Mouse (Mus musculus): ENCODE data around the gene Serbp1. TPM values are rescaled to one million over a fixed set of nuclear protein-coding genes. Genes with fewer than 3 reads are reported as not detected.
A peak's percentile ranks its signal among the peaks of the same experiment; 100 is the strongest.

Serbp1 gene
- total and polyA plus RNA-seq, 2 experiments from 2014 or later = 166 to 297 TPM

DNA sequence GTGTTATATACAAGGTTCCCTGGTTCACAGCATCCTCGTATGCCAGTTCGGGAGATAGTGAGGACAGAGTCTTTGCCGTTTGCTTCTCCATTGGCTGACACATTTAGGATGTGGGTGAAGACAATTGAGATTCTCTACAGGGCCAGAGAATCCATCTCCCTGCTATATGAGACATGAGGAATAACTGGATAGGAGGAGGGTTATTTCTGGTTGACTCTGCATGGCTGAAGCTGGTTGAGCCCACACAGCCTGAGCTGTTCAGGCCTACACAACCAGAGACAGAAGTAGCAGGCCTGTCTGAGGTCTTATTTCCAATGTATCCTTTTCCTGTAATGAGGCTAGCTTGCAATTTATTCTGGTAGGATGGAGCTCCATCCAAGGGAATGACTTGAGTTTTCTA is 3.3 kb downstream of the Serbp1 start:
- H3K4me2 ChIP-seq (ENCODE audit: low read depth, low read length, poor library complexity, severe bottlenecking) = no peak overlapping the region
- H3K4me3 ChIP-seq (ENCODE audit: low read depth, low read length) = no peak overlapping the region
- no peak overlapping the region for H3K9ac ChIP-seq (replicated peaks; ENCODE audit: low read length, poor library complexity, severe bottlenecking)
- no peaks in the 10 kb centered on the region for H3K27me3 ChIP-seq (ENCODE audit: insufficient read depth, low read length)
- no peak overlapping the region for H3K27ac ChIP-seq (ENCODE audit: low read depth, low read length)
- no peaks in the 10 kb centered on the region for H3K36me3 ChIP-seq (ENCODE audit: insufficient read depth, low read length)
- DNase-seq (ENCODE audit: low spot score) = no peak
- ATAC-seq (ENCODE audit: low FRiP score) = no peak
- TF ChIP-seq CTCF (IDR thresholded peaks at IDR 0.05) = no peak
- no peaks in the 10 kb centered on the region for H3K4me1 ChIP-seq (ENCODE audit: insufficient read depth, low read length)
- 96% methylated on average over 3 of the region's 3 CpGs for WGBS
- H3K9me3 ChIP-seq (ENCODE audit: low read length) = no peaks in the 10 kb centered on the region

- Histone ChIP-seq H3K4me3 (ENCODE audit: low read depth, low read length) (no peak overlapping the region), H3K27me3 (ENCODE audit: insufficient read depth, low read length) (no peaks in the 10 kb centered on the region), H3K4me1 (ENCODE audit: insufficient read depth, low read length) (no peaks in the 10 kb centered on the region), H3K27ac (ENCODE audit: low read depth, low read length) (no peak overlapping the region), H3K9ac (replicated peaks; ENCODE audit: low read length, poor library complexity, severe bottlenecking) (no peak overlapping the region), H3K4me2 (ENCODE audit: low read depth, low read length, poor library complexity, severe bottlenecking) (no peak overlapping the region), H3K9me3 (ENCODE audit: low read length) (no peaks in the 10 kb centered on the region), H3K36me3 (ENCODE audit: insufficient read depth, low read length) (no peaks in the 10 kb centered on the region)
- TF ChIP-seq CTCF (IDR thresholded peaks at IDR 0.05) = no peak
- 95% methylated on average over 7 of the region's 7 CpGs for WGBS
- no peak for DNase-seq (ENCODE audit: low spot score)
- no peak for ATAC-seq (ENCODE audit: low FRiP score)
Measured at GRCm38 (mm10) chr6:67243765-67244420, 5.9 kb downstream of the Serbp1 start.

DNA sequence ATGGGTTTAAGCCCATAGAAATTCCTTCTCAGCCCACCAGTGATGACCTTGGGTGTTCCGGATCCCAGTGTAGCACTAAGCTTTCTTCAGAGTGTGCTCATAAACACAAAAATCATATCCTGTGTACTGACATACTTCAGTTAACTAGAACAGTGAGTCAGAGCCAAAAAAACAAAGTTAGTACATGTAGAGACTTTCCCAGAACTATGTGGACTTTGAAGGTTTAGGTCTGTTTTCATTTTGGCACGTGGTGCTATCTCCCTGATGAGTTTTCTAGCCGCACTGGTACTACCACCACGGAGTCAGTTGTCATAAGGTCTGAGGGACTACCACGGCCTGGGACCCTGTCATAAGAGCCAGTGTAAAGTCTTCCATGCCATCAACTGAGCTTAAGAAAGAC is 6.5 kb downstream of the Serbp1 start:
- Histone ChIP-seq H3K27ac (ENCODE audit: low read depth, low read length) (no peak overlapping the region), H3K4me3 (ENCODE audit: low read depth, low read length) (no peak overlapping the region), H3K9ac (replicated peaks; ENCODE audit: low read length, poor library complexity, severe bottlenecking) (no peak overlapping the region), H3K9me3 (ENCODE audit: low read length) (no peaks in the 10 kb centered on the region), H3K27me3 (ENCODE audit: insufficient read depth, low read length) (no peaks in the 10 kb centered on the region), H3K4me1 (ENCODE audit: insufficient read depth, low read length) (no peaks in the 10 kb centered on the region), H3K4me2 (ENCODE audit: low read depth, low read length, poor library complexity, severe bottlenecking) (no peak overlapping the region), H3K36me3 (ENCODE audit: insufficient read depth, low read length) (no peaks in the 10 kb centered on the region)
- WGBS = 86% methylated on average over 5 of the region's 5 CpGs
- DNase-seq (ENCODE audit: low spot score) = no peak
- ATAC-seq (ENCODE audit: low FRiP score) = no peak
- TF ChIP-seq CTCF (IDR thresholded peaks at IDR 0.05) = no peak

DNA sequence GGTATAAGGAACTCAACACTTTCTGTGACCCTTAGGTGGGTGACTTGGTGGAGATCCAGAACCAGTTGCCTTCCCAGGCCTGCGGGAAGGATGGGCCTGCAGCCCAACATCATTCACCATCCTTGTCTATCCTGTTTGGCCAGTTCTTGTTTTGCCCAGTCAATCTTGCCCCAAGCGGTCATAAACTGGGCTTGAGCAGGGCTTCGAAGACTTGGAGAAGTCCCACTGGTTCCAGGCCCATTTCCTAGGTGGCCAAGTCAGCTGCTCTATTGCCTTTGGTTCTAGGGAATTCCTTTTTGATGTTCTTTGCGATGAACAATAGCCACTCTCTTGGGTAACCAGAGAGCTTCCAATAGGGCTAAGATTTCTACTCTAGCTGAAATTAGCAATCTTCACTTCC is 13.1 kb downstream of the Serbp1 start:
- ATAC-seq (ENCODE audit: low FRiP score) = no peak
- Histone ChIP-seq H3K27ac (ENCODE audit: low read depth, low read length) (no peak overlapping the region), H3K27me3 (ENCODE audit: insufficient read depth, low read length) (no peaks in the 10 kb centered on the region), H3K36me3 (ENCODE audit: insufficient read depth, low read length) (no peaks in the 10 kb centered on the region), H3K4me2 (ENCODE audit: low read depth, low read length, poor library complexity, severe bottlenecking) (no peak overlapping the region), H3K9me3 (ENCODE audit: low read length) (no peaks in the 10 kb centered on the region), H3K9ac (replicated peaks; ENCODE audit: low read length, poor library complexity, severe bottlenecking) (no peak overlapping the region), H3K4me3 (ENCODE audit: low read depth, low read length) (no peak overlapping the region), H3K4me1 (ENCODE audit: insufficient read depth, low read length) (no peaks in the 10 kb centered on the region)
- no peak for TF ChIP-seq CTCF (IDR thresholded peaks at IDR 0.05)
- DNase-seq (ENCODE audit: low spot score) = no peak
- WGBS = 95% methylated on average over 4 of the region's 4 CpGs

- Histone ChIP-seq H3K27me3 (ENCODE audit: insufficient read depth, low read length) (no peaks in the 10 kb centered on the region), H3K27ac (ENCODE audit: low read depth, low read length) (no peak overlapping the region), H3K4me1 (ENCODE audit: insufficient read depth, low read length) (peaks cover 4% of the 10 kb centered on the region; the same call in 1 of the 2 replicates), H3K9me3 (ENCODE audit: low read length) (no peaks in the 10 kb centered on the region), H3K4me2 (ENCODE audit: low read depth, low read length, poor library complexity, severe bottlenecking) (no peak overlapping the region), H3K9ac (replicated peaks; ENCODE audit: low read length, poor library complexity, severe bottlenecking) (no peak overlapping the region), H3K36me3 (ENCODE audit: insufficient read depth, low read length) (no peaks in the 10 kb centered on the region), H3K4me3 (ENCODE audit: low read depth, low read length) (no peak overlapping the region)
- no peak for TF ChIP-seq CTCF (IDR thresholded peaks at IDR 0.05)
- DNase-seq (ENCODE audit: low spot score) = no peak
- ATAC-seq (ENCODE audit: low FRiP score) = no peak
- 94% methylated on average over 7 of the region's 7 CpGs for WGBS
Measured at GRCm38 (mm10) chr6:67264935-67265334, 27.0 kb downstream of the Serbp1 start.

DNA sequence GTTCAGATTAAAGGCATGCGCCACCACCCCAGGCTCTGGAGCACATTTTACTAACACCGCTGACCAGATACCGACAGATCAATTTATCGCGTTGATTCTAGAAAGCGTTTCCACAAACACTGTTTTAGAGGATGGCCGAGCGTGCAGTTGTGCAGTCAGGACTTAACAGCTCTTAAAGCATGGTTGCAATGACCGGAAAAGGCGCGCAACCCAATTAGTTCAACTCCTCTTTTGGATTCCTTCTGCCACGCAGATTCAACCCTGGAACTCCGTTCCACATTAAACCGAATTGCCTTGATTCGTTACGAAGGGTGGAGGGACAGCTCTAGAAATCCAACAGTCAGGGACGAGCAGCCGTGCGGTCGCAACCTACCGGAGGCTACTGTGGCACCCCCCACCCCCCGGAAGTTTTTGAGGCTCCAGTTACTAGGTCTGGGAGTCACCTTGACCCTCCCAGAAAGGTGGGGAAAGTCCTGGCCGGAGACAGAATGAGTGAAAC is 28.2 kb downstream of the Serbp1 start:
- H3K9ac ChIP-seq (replicated peaks; ENCODE audit: low read length, poor library complexity, severe bottlenecking) = 0 out of 2 replicates have a peak overlapping the region, but pooled peaks have one; percentile 14
- ATAC-seq (ENCODE audit: low FRiP score) = peak; percentile 45
- H3K36me3 ChIP-seq (ENCODE audit: insufficient read depth, low read length) = no peaks in the 10 kb centered on the region
- H3K4me1 ChIP-seq (ENCODE audit: insufficient read depth, low read length) = peaks cover 6% of the 10 kb centered on the region; the same call in 1 of the 2 replicates
- no peaks in the 10 kb centered on the region for H3K9me3 ChIP-seq (ENCODE audit: low read length)
- H3K4me3 ChIP-seq (ENCODE audit: low read depth, low read length) = peak overlapping the region; percentile 99
- peak; percentile 59 for DNase-seq (ENCODE audit: low spot score)
- peak overlapping the region; percentile 65 for H3K4me2 ChIP-seq (ENCODE audit: low read depth, low read length, poor library complexity, severe bottlenecking)
- TF ChIP-seq CTCF (IDR thresholded peaks at IDR 0.05) = no peak
- H3K27ac ChIP-seq (ENCODE audit: low read depth, low read length) = no peak overlapping the region; the same call in 1 of the 2 replicates
- H3K27me3 ChIP-seq (ENCODE audit: insufficient read depth, low read length) = no peaks in the 10 kb centered on the region
- under 1% methylated on average over 23 of the region's 23 CpGs for WGBS
